Mouse (Mus musculus): Measurements from ENCODE around the gene Myg1. TPM values are rescaled to one million over a fixed set of nuclear protein-coding genes. Genes with fewer than 3 reads are reported as not detected.

Gene Myg1
- 5.9 TPM for polyA plus RNA-seq (2014; fragmentation: Illumina TruSeq; extraction: RNeasy Lipid Tissue Mini Kit (QIAGEN cat#74804))

GRCm38 (mm10) chr15:102331610-102332015, at the start of gene Myg1:
Gene Myg1 (plus strand): TSS chr15:102331709.

GRCm38 (mm10) chr15:102295633-102296367, 35.7 kb upstream of the Myg1 start, which contains the start of gene Espl1:
Gene Espl1 (plus strand): TSS chr15:102296266.

GRCm38 (mm10) chr15:102326022-102326576, 5.4 kb upstream of the Myg1 start, which contains the start of gene Pfdn5:
Gene Pfdn5 (plus strand): TSS chr15:102326116.

GRCm38 (mm10) chr15:102350138-102350941, 18.8 kb downstream of the Myg1 start, which contains the start of gene Aaas:
Gene Aaas (minus strand): TSS chr15:102350771.

GRCm38 (mm10) chr15:102366733-102367344, 35.3 kb downstream of the Myg1 start, which contains the start of gene Sp7:
Gene Sp7 (minus strand): TSS chr15:102367182.

Other genes starting within 250 kb of the Myg1 start
- gene Tns2, start 231.3 kb upstream of the Myg1 start, polyA plus RNA-seq (2014; fragmentation: Illumina TruSeq; extraction: RNeasy Lipid Tissue Mini Kit (QIAGEN cat#74804)), result 31.9 TPM
- 0.23 TPM for gene Spryd3, start 195.5 kb upstream of the Myg1 start, polyA plus RNA-seq (2014; fragmentation: Illumina TruSeq; extraction: RNeasy Lipid Tissue Mini Kit (QIAGEN cat#74804))
- not detected for gene Igfbp6, start 187.3 kb upstream of the Myg1 start, polyA plus RNA-seq (2014; fragmentation: Illumina TruSeq; extraction: RNeasy Lipid Tissue Mini Kit (QIAGEN cat#74804))
- not detected for gene Soat2, start 181.2 kb upstream of the Myg1 start, polyA plus RNA-seq (2014; fragmentation: Illumina TruSeq; extraction: RNeasy Lipid Tissue Mini Kit (QIAGEN cat#74804))
- gene Zfp740, start 128.5 kb upstream of the Myg1 start, polyA plus RNA-seq (2014; fragmentation: Illumina TruSeq; extraction: RNeasy Lipid Tissue Mini Kit (QIAGEN cat#74804)), result 59.5 TPM
- gene Csad, start 127.0 kb upstream of the Myg1 start, polyA plus RNA-seq (2014; fragmentation: Illumina TruSeq; extraction: RNeasy Lipid Tissue Mini Kit (QIAGEN cat#74804)), result 19.4 TPM
- not detected for gene Itgb7, start 99.8 kb upstream of the Myg1 start, polyA plus RNA-seq (2014; fragmentation: Illumina TruSeq; extraction: RNeasy Lipid Tissue Mini Kit (QIAGEN cat#74804))
- 11.1 TPM for gene Rarg, start 74.2 kb upstream of the Myg1 start, polyA plus RNA-seq (2014; fragmentation: Illumina TruSeq; extraction: RNeasy Lipid Tissue Mini Kit (QIAGEN cat#74804))
- gene Gm9918, start 61.1 kb upstream of the Myg1 start, polyA plus RNA-seq (2014; fragmentation: Illumina TruSeq; extraction: RNeasy Lipid Tissue Mini Kit (QIAGEN cat#74804)), result not detected
- gene Mfsd5, start 52.3 kb upstream of the Myg1 start, polyA plus RNA-seq (2014; fragmentation: Illumina TruSeq; extraction: RNeasy Lipid Tissue Mini Kit (QIAGEN cat#74804)), result 0.94 TPM
- gene Espl1, start 35.4 kb upstream of the Myg1 start, polyA plus RNA-seq (2014; fragmentation: Illumina TruSeq; extraction: RNeasy Lipid Tissue Mini Kit (QIAGEN cat#74804)), result 0.57 TPM
- gene Pfdn5, start 5.6 kb upstream of the Myg1 start, polyA plus RNA-seq (2014; fragmentation: Illumina TruSeq; extraction: RNeasy Lipid Tissue Mini Kit (QIAGEN cat#74804)), result 58.6 TPM
- 10.5 TPM for gene Aaas, start 19.1 kb downstream of the Myg1 start, polyA plus RNA-seq (2014; fragmentation: Illumina TruSeq; extraction: RNeasy Lipid Tissue Mini Kit (QIAGEN cat#74804))
- 0.46 TPM for gene Sp7, start 35.5 kb downstream of the Myg1 start, polyA plus RNA-seq (2014; fragmentation: Illumina TruSeq; extraction: RNeasy Lipid Tissue Mini Kit (QIAGEN cat#74804))
- gene Sp1, start 74.4 kb downstream of the Myg1 start, polyA plus RNA-seq (2014; fragmentation: Illumina TruSeq; extraction: RNeasy Lipid Tissue Mini Kit (QIAGEN cat#74804)), result 167 TPM
- 1.1 TPM for gene Amhr2, start 113.7 kb downstream of the Myg1 start, polyA plus RNA-seq (2014; fragmentation: Illumina TruSeq; extraction: RNeasy Lipid Tissue Mini Kit (QIAGEN cat#74804))
- 37.5 TPM for gene Prr13, start 127.3 kb downstream of the Myg1 start, polyA plus RNA-seq (2014; fragmentation: Illumina TruSeq; extraction: RNeasy Lipid Tissue Mini Kit (QIAGEN cat#74804))
- gene Pcbp2, start 138.8 kb downstream of the Myg1 start, polyA plus RNA-seq (2014; fragmentation: Illumina TruSeq; extraction: RNeasy Lipid Tissue Mini Kit (QIAGEN cat#74804)), result 1,145 TPM
- gene Gm10337, start 172.0 kb downstream of the Myg1 start, polyA plus RNA-seq (2014; fragmentation: Illumina TruSeq; extraction: RNeasy Lipid Tissue Mini Kit (QIAGEN cat#74804)), result not detected
- 5.3 TPM for gene Map3k12, start 185.4 kb downstream of the Myg1 start, polyA plus RNA-seq (2014; fragmentation: Illumina TruSeq; extraction: RNeasy Lipid Tissue Mini Kit (QIAGEN cat#74804))
- 0.66 TPM for gene Tarbp2, start 186.5 kb downstream of the Myg1 start, polyA plus RNA-seq (2014; fragmentation: Illumina TruSeq; extraction: RNeasy Lipid Tissue Mini Kit (QIAGEN cat#74804))
- gene Npff, start 193.2 kb downstream of the Myg1 start, polyA plus RNA-seq (2014; fragmentation: Illumina TruSeq; extraction: RNeasy Lipid Tissue Mini Kit (QIAGEN cat#74804)), result not detected